Mouse (Mus musculus) A20 (cell line): Measurements from ENCODE around the gene Crygn.
A peak's percentile ranks its signal among the peaks of the same experiment; 100 is the strongest.

Source experiments
- DNase-seq: peaks from one replicate; pipeline ENCODE4 v3.0.0-alpha.2; 2011; ENCODE audit warnings: low read depth, low spot score

The Crygn gene

DNA sequence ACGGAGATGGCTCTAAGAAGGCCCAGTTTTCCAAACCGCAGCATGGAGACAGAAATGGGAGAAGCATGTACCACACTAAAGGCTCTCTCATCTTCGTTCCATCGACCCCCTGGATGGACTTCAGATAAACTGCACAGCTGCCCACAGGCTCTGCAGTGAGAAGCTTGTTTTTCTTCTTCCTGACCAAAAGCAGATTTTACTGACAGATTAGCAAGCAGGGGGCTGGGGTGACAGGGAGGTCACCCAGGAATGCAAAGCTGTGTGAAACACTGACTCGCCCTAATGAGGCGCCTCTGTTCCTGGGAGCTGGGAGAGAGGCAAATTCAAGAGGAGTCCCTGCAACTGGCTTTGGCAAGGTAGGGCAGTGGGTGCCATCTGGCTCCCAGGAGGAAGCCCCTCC lies 10.3 kb downstream of the Crygn start:
- no peak for DNase-seq

DNA sequence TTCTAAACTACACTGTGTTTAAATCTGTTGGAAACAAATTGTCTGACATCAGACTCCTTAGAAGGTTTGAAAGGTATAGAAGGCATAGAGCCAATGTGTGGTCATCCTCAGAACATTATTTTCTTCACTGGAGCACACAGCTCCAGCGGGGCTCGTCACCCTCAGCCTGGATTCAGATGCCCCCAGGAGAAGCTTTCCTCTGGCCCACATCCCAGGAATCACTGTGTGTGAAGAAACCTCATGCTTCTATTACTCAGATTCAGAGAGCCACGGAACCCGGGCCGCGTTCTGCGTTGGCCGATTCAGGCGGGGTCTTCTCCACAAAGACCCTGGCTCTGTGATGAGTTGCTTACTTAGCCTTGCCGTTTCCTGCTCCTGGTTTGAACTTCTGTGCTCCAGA lies 13.9 kb downstream of the Crygn start:
- DNase-seq, result no peak

DNA sequence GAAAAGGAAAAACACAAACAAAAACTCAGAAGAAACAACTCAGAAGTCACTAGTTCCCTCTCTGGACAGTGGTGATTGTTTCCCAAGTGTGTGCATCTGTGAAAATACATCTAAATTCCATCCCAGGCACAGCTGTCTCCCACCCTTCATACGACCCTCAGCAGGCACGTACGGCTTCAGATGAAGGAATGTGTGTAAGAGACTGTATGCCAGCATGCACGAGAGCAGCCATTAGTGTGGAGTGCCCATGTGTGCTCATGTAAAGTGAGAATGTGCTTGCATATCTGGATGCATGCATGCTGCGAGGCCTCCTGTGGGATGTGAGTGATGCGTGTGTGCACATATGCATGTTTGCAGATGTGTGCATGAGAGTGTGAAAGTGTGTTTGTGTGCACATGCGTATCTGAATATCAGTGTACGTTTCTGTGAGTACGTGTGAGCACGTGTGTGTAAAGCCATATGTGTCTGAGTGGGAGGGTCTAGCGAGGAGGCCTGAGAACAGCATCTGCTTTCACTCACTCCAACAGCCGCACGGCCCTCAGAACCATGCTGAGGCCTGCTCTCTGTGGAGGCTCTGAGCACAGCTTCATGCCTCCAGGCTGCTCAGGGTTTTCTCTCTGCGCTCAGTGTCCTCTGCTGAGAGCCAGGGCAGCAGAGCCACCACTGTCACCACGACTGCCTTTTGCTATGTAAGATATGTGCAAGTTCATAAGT lies 16.5 kb downstream of the Crygn start:
- DNase-seq, result no peak

DNA sequence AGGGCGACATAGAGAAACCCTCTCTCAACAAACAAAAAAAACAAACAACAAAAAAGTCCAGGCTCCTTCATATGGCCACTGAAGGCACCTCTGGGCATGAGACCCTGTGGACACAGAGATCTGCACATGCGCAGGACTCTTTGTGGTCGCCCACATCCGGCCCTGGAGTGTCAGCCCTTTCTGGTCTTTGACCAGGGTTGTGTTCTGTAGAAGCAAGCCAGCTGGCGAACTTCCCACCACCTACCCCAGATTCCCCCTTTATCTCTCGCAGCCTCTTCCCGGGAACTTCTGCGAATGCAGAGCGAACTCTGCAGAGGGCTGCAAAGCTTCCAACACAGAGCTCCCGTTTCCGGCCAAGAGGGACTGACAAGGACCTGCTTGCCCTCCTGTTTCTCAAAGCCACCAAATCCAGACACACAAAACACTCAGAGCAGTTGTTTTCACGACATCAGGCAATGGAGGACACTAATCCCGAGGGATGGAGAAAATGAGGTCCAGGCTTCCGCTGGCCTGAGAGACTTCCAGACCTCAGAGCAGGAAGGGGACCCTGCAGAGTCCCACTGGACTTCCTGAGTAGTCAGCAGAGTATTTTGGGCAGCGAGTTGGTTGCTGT lies 18.6 kb downstream of the Crygn start:
- DNase-seq, result no peak

DNA sequence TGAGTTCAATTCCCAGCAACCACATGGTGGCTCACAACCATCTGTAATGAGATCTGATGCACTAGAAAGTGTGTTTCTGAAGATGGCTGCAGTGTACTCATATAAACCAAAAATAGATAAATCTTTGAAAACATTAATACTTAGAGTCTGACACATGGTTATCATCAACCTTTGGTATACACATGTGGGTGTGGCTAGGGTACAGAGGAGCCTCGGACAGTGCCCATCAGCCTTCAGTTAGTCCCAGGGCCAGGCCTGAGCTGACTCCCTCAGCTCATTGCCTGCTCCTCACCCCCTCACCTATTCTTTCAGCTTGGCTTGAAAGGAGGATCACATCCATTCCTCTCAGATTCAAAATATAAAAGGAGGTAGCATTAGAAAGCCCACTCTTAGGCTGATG lies 19.3 kb downstream of the Crygn start:
- no peak for DNase-seq

DNA sequence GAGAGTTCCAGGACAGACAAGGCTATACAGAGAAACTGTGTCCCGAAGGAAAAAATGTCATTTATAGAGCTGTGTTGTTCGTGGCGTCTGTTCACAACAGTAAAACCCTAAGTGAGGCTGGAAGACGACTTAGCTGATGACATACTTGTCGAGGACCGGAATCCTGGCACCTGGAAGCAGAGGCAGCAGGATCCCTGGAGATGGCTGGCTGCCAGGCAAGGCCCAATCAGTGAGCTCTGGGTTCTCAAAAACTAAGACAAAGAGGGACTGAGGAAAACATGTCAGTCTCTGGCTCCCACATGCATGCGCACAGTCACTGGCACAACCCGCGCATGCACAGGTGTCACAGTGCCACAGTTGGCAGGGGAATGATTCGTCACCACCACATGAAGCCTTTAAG lies 20.2 kb downstream of the Crygn start:
- DNase-seq, result no peak

DNA sequence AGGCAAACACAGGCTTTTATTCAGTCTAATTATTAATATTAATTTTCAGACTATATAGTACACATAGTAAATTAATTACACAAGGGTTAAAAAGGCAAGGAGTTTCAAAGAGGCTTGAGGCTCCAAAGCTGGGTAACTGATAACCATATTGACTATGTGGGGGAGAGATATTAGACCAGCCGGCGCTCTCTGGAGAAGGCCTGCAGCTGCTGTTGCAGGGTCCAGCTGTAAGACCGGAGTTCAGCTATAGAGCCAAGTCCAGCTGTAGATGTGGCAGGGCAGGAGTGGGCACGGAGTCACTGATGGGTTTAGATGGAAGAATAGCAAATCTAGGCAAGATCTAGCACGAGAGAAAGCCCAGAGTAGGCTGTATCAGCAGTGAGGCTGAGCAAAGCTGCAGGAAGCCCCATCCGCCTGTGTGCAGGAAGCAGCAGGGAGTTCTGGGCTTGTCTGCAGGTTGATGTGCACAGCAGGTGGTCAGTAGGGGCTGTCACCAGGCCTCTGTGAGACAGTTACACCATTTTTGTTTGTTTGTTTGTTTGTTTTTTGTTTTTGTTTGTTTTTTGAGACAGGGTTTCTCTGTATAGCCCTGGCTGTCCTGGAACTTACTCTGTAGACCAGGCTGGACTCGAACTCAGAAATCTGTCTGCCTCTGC lies 23.9 kb downstream of the Crygn start:
- no peak for DNase-seq

DNA sequence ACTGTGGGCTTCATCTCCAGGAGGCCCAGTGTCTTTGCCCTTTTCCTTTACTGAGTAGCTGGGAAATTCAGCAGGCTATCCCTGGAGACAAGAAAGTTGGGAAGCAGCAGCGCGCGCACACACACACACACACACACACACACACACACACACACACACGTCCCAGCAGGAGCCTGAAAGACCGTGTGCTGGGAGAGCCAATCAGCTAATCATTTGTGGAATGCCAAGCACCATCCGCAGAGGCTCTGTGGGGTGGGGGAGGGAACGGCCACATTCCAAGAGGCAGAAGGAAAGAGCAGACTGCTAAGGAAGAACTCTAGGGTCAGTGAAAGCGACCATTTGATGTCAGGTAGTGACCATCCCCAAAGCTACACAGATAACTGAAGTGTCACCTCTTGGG lies 24.7 kb downstream of the Crygn start:
- DNase-seq, result no peak

DNA sequence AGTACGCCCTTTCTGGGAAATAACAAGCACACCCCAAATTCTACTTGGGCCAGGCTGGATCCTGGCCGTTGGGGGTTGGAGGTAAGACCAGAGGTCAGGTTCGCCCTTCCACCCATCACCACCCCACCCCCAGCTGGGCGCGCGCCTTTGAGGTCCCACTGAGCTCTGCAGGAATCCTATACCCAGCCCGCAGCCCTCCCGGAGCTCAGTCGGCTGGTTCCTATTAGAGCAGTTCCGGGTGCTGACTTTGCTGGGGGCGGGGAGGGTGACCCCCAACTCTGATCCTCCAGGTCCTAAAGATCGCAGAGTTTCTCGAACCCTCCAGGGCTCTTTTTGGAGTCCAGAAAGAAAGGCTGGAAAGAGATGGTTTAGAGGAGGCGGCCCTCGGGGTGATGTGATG lies 26.8 kb downstream of the Crygn start:
- no peak for DNase-seq

DNA sequence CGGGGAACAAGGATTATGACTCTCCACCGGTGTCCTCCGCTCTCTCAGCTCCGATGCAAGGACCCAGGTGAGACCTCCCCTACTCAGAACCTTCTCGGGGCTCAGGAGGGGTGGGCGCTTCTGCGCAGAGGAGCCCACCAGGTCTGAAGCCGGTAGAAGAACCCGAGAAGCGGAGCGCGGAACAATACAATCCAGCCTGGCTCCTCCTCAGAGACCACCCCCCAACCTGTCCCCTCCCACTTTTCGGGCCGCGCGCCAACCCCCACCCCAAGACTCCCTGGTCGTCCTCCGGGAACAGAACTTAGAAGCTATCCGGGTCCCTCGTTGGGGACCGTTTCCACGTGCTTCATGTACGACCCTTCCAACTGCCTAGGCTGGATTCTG lies 27.3 kb downstream of the Crygn start, which contains the start of gene Wdr86:
Gene Wdr86 (minus strand): TSS at position 240 of the 384 bp plus-strand sequence.
- DNase-seq, result no peak

DNA sequence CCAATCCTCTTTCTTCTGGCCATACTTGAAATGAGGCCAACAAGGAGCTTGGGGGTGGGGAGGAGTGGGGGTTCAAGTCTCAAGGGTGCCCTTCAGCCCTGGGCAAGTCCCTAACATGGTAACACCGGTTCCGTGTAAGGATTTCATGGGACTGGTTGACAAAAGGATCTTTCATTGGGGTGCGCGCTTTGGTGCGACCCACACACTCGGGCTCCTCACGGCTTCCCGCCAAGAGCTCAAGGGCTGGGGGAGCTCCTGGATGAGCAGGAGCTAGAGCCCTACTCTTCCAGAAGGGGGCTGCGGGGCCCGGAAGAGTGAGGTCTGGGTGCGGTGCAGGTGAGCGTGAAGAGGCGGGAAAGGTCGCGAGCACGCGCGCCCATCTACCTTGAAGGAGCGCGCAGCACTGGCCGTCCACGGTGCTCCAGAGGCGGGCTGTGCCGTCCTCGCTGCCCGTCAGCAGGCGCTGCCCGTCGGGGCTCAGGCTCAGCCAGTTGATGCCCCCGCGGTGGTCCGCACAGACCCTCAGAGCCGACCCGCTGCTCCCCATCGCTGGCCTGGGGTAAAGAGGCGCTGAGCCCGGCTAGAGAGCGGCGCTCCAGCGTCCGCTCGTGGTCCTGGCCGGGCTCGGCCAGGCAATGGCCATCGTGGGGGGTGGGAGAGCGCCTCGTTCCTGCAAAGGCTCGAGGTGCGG lies 27.9 kb downstream of the Crygn start:
- no peak for DNase-seq

DNA sequence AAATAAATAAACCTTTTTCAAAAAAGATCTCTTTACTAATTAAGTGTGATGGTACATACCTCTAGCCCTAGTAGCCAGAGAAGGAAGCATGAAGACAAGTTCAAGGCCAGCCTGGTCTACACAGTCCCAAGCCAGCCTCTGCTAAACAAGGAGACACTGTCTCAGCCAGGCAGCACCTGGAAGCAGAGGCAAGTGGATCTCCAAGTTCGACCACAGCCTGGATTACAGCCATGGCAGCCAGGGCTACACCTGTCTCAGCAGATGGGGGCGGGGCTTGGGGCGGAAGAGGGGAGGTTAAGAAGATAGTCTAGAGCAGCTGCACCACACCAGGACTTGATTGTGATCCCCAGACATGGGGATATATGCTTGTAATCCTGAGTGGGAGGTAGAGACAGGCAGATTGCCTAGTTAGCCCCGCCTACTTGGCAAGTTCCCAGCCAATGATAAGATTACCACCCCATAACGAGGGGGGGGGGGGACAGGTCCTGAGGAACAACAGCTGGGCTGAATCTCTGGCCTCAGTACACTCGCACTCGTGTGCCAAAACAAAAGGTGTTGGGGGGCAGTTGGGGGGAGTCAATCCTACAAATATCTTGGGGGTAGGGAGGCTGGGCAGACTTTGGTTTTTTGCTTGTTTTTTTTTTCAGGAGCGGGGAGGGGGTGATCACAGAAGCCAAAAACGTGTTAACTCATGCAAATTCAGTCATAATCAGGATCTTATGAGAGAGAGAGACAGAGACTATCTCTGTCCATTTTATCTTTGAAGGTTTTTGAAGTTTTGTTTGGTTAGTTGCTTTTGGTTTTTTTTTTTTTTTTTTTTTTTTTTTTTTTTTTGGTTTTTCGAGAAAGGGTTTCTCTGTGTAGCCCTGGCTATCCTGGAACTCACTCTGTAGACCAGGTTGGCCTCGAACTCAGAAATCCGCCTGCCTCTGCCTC lies 30.6 kb downstream of the Crygn start:
- DNase-seq, result peak; percentile 41

DNA sequence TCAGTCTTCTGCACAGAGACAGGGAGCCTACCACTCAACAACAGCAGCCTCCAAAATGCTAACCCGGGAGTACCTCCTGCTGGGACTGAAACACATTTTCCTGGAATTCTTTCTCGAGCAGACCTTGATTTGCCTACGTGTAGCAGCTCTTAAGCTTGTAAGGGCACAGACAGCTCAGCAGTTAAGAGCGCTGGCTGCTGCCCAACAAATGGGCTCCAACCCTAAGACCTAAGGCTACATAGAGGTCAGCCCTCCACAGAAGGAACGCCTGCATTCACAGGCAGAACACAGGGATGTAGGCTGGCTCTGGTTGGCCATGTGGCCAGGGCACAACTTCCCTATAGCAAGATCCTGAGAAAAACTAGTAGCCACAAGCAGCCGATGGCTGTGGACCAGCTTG lies 31.9 kb downstream of the Crygn start:
- no peak for DNase-seq

DNA sequence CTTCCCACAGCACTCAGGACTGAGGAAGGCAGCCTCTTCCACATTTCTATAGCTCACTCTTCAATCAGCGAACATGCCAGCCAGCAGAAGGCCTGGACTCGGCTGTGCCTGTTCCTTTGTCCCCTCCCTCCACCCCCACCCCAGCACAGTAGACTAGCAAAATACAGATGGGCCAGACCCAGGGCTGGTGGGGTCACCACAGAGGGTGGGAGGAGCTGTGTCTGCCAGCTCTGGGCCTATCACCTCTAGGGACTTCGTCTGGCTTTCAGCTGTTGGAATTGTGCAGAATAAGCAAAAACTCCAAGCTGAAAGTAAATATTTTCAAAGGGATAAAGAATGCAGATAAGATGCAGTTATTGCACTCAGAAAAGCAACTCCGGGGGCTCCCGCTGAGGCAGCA lies 33.0 kb downstream of the Crygn start:
- DNase-seq, result no peak

DNA sequence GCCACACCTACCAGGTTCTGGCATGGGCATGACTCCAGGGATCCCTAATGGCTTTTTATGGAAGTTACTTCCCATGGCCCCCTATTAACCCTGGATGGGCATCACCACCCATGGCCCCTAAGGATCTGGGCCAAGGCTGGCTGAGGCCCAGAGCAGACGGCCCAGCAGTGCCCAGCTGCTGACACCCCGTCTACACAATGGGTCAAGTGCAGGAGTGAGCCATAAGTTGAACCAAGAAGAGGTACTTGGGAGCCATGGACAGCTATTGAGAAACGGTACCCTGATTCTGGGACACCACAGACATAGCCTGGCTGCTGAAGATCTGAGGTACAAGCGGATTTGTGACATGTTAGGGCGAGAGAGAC lies 33.6 kb downstream of the Crygn start:
- DNase-seq, result no peak

DNA sequence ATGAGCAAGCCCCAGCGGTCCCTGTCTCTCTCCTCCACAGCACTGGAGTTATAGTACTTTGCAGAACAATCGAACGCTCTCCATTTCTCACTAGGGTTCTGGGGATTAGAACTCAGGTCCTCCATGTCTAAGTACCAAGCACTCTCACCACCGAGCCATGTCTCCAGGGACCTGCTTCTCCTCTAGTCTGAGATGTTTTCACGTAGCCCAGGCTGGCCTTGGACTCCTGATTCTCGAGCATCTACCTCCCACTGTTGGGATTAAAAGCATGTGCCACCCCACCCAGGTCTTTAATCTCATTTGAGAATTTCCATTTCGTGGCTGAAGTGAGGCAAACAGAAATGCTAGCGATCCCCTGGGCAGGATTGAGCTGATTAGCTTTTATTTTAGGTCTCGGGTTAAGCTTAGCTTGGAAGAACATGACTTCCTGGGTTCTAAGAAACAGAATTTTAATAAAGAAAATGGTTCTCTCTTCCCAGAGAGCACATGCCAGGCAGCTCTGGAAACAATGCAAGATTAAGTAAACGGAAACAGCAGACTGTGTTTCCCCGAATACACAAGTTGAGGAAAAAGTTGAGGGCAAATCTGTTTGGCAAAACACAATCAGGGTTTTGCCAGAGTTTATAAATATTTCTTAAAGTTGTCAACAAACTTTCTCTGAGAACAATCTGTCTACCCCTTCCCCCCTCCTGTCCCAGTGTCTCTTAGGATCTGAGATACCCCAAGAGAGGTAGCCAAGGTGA lies 34.1 kb downstream of the Crygn start:
- DNase-seq, result no peak

DNA sequence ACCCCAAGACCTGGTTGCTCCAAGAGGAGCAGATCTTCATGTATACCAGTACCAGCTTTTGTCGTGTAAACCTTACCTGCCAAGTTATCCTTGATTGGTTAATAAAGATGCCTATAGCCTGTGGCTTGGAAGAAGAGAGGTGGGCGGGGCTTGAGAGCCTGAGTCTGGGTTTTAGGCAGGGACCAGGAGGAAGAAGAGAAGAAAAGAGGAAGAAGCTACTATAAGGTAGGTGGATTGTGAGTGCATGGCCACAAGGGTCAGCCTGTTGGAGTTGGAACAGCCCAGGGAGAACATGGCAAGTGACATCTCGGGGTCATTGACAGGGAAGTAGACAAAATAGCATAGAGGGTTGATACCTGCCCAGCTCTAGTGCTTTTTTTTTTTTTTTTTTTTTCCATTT lies 38.0 kb downstream of the Crygn start:
- no peak for DNase-seq

DNA sequence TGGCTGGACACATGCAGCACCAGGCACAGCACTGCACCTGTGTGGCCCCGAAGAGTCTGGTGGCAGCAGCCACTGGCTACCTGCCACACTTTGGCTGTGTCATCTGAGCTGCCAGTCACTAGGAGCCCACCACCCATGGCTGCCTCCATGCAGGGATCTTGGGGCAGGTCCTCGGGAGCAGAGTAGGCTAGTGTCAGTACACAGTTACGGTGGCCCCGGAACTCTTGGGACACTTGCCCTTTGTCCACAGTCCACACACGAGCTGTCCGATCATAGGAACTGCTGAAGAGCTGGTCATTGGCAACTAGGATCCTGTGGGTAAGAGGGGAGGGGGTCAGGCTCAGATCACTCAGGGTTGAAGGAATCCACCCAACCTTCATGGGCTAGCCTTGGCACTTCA lies 39.7 kb downstream of the Crygn start:
- no peak for DNase-seq

DNA sequence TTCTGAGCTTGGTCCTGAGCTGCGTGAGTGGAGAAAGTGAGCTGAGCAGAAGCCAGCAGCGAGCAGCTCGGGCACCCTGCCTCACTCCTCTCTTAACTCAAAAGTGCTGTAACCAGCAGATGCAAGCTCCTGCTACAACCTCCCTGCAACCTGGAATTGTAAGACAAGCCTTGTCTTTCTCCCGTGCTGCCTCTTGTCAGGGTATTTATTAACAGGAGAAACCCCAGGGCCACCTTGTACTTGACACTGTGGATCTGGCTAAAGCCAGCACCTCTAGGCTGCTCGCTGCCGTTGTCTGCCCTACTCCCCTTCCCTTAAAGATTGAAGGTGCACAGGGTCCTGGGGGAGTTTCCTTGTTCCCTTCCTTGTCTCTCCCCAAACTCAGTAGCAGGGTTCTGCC lies 43.8 kb downstream of the Crygn start:
- no peak for DNase-seq

DNA sequence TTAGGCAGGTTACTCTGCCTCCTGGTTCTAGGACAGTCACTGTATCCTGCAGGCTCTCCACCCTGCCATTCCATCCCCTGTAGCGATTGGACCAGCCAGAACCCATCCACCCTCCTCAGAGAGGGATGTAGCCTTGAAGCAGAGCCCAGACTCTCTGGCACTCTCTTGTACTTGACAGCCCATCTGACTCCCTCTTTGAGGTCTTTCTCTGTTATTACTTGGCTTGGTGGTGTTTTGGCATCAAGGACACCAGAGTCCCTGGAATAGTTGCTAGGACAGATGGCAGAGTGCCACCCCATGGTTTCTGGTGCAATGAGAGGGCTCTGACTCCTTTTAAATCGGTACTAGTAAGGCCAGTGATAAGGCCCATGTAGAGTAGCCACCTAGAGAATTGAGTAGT lies 44.6 kb downstream of the Crygn start:
- no peak for DNase-seq

DNA sequence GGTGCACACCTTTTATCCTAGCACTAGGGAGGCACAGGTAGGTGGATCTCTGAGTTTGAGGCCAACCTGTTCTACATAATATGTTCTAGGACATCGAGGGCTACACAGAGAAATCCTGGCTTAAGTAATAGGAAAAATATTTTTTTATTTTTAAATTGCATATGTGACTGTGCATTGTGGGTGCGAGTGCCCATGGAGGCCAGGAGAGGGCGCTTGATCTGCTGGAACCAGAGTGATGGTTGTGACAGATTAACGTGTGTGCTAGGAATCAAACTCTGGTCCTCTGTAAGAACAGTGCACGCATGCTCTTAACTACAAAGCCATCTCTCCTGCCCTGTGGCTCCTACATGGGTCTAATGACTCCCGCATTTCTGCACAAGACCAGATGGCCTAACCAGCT lies 46.2 kb downstream of the Crygn start:
- peak; percentile 10 for DNase-seq
